Mouse (Mus musculus) midbrain, embryonic 15.5 days (tissue): Measurements from ENCODE around the gene Map3k5. TPM values are rescaled to one million over a fixed set of nuclear protein-coding genes. Genes with fewer than 3 reads are reported as not detected.
A peak's percentile ranks its signal among the peaks of the same experiment; 100 is the strongest.

Source experiments
- ATAC-seq: fragments of 200-750 bp; cut with Nextera tagmentation; replicated peaks from 2 replicates; pipeline ENCODE4 v1.8.0; 2017; ENCODE audit warnings: moderate TSS enrichment
- H3K27ac ChIP-seq: fragments of 300-500 bp; sonication (generic); 2 replicates; pipeline ENCODE4 v1.5.1; 2015; ENCODE audit warnings: mild to moderate bottlenecking, inconsistent platforms
- H3K27me3 ChIP-seq: fragments of 300-500 bp; sonication (generic); replicated peaks from 2 replicates; pipeline ENCODE4 v1.6.1; 2015; ENCODE audit warnings: inconsistent platforms
- H3K36me3 ChIP-seq: fragments of 300-500 bp; sonication (generic); replicated peaks from 2 replicates; pipeline ENCODE4 v1.6.1; 2015; ENCODE audit warnings: inconsistent platforms
- H3K4me1 ChIP-seq: fragments of 300-500 bp; sonication (generic); 2 replicates; pipeline ENCODE4 v1.6.1; 2015; ENCODE audit warnings: inconsistent platforms
- H3K4me2 ChIP-seq: fragments of 300-500 bp; sonication (generic); 2 replicates; pipeline ENCODE4 v1.6.1; 2015; ENCODE audit warnings: inconsistent platforms, mild to moderate bottlenecking, moderate library complexity
- H3K4me3 ChIP-seq: fragments of 300-500 bp; sonication (generic); 2 replicates; pipeline ENCODE4 v1.5.1; 2015; ENCODE audit warnings: mild to moderate bottlenecking, inconsistent platforms
- H3K9ac ChIP-seq: fragments of 300-500 bp; sonication (generic); 2 replicates; pipeline ENCODE4 v1.6.1; 2015; ENCODE audit warnings: mild to moderate bottlenecking, inconsistent platforms
- H3K9me3 ChIP-seq: fragments of 300-500 bp; sonication (generic); 2 replicates; pipeline ENCODE4 v1.6.1; 2016; ENCODE audit warnings: inconsistent platforms
- WGBS: fragments of 180-500 bp; shearing (Covaris S2); methylation state at CpG from one replicate; pipeline ENCODE4 v1.1.7; 2015; ENCODE audit warnings: mixed read lengths; 5-methylcytosine and 5-hydroxymethylcytosine counted together
- polyA plus RNA-seq: library from polyadenylated mRNA; unstranded; fragments of >200 nt; fragmentation: Nextera tagmentation; extraction: Ambion mirVana; gene quantifications from 2 replicates; pipeline ENCODE4 v1.2.1, GENCODE M21; 2015

Map3k5 gene
- polyA plus RNA-seq, 1 experiment from 2014 or later, result 1.3 TPM

DNA sequence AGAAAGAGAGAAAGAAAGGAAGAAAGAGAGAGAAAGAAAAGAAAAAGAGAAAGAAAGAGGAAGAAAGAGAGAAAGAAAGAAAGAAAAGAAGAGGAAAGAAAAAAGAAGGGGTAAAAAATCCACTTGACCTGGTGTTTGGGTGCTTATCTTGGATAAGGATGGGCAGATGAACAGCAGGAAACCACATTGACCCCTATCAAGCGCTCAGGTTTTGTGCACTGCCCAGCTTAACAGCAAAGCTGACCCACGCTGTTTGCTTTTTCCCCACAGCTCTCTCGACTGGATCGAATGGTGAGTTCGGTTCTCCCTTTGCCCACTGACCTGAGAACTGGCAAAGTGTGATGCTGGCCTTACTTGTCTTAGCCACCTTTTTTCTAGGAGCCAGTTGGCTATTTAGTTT lies 177.2 kb downstream of the Map3k5 start:
- Histone ChIP-seq H3K4me1 (no peaks in the 10 kb centered on the region), H3K4me3 (no peak overlapping the region), H3K9ac (no peak overlapping the region), H3K4me2 (no peak overlapping the region), H3K36me3 (no peaks in the 10 kb centered on the region), H3K27ac (no peak overlapping the region), H3K9me3 (no peaks in the 10 kb centered on the region), H3K27me3 (no peaks in the 10 kb centered on the region)
- 93% methylated on average over 5 of the region's 5 CpGs for WGBS
- ATAC-seq, result no peak

DNA sequence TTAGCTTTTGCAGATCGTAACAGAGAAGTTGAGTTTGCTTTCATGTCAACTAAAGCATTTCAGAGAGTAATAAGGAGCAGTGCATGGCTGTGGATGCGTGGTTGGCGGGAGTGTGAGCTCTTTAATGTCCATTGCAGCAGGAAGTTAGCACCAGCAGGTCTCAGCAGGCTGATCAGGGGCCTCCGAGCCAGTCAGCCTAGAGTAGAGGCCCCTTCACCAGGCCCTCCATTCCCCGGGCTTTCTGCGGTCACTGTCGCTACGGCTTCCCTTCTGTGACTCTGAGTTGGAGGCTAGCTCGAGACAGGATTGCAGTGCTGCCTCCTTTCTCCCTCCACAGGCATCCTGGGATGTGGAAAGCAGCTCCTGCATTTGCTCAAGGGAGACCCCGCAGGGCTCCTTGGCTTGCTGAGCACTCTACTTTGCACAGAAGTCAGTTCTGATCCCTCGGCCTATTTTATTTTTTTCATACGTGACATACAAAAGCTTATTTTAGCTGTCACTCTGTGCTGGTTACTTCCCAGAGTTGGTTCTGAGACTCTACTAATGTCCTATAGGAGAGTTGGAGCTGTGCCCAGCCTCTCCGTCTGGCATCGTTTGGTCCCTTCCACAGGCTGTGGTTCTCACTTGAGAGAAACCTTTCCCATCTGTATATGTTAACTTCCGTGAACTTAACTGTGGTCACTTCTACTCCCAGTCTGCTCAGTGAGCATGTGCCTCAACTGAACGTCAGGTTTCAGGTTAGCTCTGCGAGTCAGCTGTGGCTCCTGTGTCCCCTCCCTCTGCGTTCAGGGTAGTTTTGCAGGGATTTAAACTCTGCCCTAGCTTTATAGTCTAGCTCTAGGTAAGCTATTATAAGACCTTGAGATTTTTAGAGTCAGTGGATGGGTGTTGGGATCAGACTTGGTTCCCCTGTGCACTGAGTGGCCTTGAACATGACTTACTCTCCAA lies 178.0 kb downstream of the Map3k5 start:
- Histone ChIP-seq H3K36me3 (no peaks in the 10 kb centered on the region), H3K9me3 (no peaks in the 10 kb centered on the region), H3K4me1 (no peaks in the 10 kb centered on the region), H3K27ac (no peak overlapping the region), H3K4me3 (no peak overlapping the region), H3K9ac (no peak overlapping the region), H3K27me3 (no peaks in the 10 kb centered on the region), H3K4me2 (no peak overlapping the region)
- ATAC-seq, result no peak
- WGBS, result 82% methylated on average over 18 of the region's 18 CpGs

DNA sequence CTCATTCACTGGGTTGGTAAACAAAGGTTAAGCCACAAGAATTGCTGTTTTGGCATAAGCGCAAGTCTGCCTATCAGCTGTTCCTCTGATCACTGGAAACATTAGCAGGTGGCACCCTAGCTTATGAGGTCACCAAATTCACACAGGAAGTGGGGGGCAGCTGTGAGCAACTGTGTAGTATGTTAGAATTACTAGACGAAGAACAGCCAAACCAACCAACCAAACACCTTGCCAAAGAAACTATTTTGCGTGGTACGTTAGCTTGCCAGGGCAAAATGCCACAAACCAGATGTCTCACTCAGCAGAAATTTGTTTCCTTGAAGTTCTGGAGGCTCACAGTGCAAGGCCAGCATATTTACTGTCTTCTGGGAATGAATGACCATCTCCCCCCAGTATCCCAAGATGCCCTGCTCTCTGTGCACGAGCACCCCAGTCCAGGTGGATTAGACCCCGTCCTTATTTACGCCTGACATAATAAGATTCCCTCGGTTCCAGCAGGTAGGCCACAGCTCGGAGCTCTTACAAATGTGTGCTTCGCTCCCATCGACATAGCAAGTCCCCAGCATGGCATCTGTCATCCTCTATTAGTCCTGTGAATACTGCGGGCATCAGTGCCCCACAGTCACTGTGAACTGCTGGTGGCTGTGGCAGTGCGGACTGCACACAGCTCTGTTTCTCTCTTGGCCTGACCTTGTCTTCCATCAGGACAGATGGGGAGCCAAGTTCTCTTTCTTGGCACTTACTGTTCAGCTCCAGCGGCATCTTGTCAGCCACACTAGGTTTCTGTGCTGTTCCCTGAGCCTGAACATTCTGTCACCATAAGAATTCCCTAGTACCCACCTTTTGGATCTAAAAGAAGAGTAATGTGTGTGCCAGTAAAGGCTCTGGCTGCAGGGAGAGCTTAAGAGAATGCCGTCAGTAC lies 185.5 kb downstream of the Map3k5 start:
- no peak overlapping the region for H3K9ac ChIP-seq
- WGBS, result 92% methylated on average over 15 of the region's 15 CpGs
- no peaks in the 10 kb centered on the region for H3K4me1 ChIP-seq
- no peak for ATAC-seq
- H3K4me2 ChIP-seq, result no peak overlapping the region
- no peaks in the 10 kb centered on the region for H3K27me3 ChIP-seq
- H3K9me3 ChIP-seq, result no peaks in the 10 kb centered on the region
- H3K36me3 ChIP-seq, result no peaks in the 10 kb centered on the region
- no peak overlapping the region for H3K4me3 ChIP-seq
- H3K27ac ChIP-seq, result no peak overlapping the region

DNA sequence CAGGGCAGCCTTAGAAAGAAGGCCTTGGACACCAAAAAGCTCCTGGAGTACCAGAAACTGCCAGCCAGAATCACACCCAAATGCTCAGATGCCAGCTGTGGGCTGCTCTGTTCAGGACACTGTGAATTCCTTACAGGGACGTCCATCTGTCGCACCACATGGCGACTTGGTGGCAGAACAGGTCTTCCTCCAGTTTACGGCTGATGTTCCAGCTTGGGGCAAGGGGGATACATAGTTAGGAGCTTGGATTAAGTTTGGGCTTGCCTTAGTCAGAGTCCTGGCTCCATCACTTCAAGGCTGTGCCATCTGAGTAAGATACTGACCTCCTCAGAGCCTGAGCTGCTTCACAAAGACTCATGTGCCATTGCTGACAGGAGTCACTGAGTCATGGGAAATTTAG lies 187.7 kb downstream of the Map3k5 start:
- no peak for ATAC-seq

DNA sequence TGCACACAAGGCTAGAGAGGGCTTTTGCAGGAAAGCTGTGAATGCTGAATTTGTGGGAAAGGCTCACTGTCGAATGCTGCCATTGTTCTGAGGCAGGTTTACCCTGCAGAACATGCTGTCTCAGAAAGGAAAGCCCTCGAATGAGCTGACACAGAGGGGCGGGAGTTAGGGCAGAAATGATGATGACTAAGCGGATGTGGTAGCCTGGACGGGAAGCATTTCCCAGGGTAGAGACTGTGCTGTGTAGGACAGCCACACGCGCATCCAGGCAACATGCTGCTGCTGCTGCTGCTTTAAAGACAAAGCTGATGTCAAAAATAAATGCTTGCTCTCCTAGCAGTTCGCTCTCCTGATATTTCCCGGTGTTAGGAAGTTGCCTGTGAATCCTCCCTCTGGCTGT lies 189.1 kb downstream of the Map3k5 start:
- Histone ChIP-seq H3K9ac (no peak overlapping the region), H3K4me3 (no peak overlapping the region), H3K27ac (no peak overlapping the region), H3K9me3 (no peaks in the 10 kb centered on the region), H3K4me2 (no peak overlapping the region), H3K4me1 (no peaks in the 10 kb centered on the region), H3K27me3 (no peaks in the 10 kb centered on the region), H3K36me3 (no peaks in the 10 kb centered on the region)
- 48% methylated on average over 9 of the region's 9 CpGs for WGBS
- peak; percentile 49; the same call in 1 of the 2 replicates for ATAC-seq

More for the DNA sequence above, 187.7 kb downstream of the Map3k5 start:
- Histone ChIP-seq H3K4me3 (no peak overlapping the region), H3K27me3 (no peaks in the 10 kb centered on the region), H3K27ac (no peak overlapping the region), H3K36me3 (no peaks in the 10 kb centered on the region), H3K4me1 (no peaks in the 10 kb centered on the region), H3K9ac (no peak overlapping the region), H3K4me2 (no peak overlapping the region), H3K9me3 (no peaks in the 10 kb centered on the region)
- WGBS, result 87% methylated on average over 4 of the region's 4 CpGs

DNA sequence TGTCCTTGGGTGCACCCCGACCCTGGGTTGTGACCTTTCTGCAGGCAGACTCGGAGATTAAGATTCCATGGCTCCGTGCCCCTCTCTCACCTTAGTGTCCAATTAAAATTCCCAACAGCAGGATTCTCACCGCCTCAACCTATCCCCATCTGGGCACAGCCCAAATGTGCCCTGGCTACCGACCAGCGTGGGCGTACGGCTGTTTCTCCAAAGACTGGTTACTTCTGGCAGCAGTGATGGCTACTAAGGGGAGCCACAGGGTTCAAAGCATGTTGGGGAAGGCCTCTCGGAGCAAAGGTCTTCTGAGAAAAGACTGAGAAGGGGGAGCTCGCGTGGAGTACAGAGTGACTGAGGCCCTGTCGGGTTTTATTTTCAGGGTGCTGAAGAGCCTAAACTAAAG lies 190.3 kb downstream of the Map3k5 start:
- ATAC-seq, result 0 out of 2 replicates have a peak, but pooled peaks have one; percentile 28
- Histone ChIP-seq H3K27me3 (no peaks in the 10 kb centered on the region), H3K27ac (no peak overlapping the region), H3K4me1 (no peaks in the 10 kb centered on the region), H3K36me3 (no peaks in the 10 kb centered on the region), H3K4me2 (no peak overlapping the region), H3K9ac (no peak overlapping the region), H3K4me3 (no peak overlapping the region), H3K9me3 (no peaks in the 10 kb centered on the region)
- WGBS, result 83% methylated on average over 12 of the region's 12 CpGs

DNA sequence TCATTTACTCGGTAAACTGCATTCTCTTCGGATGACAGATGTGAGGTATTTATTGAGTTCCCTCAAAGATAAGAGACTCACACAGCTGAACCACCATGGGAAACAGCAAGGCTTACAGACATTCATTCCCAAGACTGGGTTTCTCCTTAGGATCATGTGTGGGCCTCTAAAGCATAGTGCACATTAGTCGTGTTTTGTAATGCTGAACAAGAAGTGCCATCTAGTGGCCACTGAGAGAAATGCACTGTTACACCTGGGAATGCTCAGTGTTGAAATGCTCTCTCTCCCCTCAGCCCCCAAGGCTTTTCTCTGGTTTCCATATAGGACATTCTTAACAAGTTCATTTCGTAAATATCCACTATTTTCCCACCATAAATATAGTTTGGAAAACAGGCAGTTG lies 191.0 kb downstream of the Map3k5 start:
- Histone ChIP-seq H3K4me2 (no peak overlapping the region), H3K36me3 (no peaks in the 10 kb centered on the region)
- peak; percentile 73 for ATAC-seq

DNA sequence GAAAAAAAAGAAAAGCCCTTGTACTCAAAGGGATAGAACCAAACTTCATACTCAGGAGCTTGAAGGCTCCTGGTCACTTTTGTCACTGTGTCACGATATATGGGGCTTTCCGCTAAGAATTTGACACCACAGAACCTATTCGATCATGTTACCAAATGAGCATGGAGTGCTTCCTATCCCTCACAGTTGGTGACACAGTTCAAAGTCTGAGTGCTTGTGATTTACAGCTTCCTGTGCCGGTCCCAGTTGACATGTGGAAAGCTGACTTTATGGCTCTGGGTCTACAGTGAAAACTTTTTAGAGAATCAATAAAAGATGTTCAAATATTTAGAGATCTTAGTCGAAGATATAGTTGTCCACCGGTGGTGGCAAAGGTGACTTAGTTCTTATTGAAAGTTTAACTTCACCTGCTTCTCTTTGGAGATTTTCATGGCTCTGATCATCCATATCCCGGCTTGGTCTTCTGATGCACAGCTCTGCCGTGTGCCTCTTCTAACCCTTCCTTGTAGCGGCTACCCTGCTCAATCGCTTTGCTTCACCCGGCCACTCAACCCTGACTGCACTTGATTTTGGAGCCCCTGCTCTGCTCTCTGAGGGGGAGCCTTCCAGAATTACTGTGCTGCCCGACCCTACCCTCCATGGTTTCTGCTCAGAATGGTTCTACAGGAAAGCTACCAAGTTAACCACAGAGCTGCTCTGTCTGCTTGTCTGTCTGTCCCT lies 198.8 kb downstream of the Map3k5 start:
- H3K4me3 ChIP-seq, result no peak overlapping the region

More for the DNA sequence above, 191.0 kb downstream of the Map3k5 start:
- Histone ChIP-seq H3K4me1 (no peaks in the 10 kb centered on the region), H3K4me3 (no peak overlapping the region), H3K9me3 (no peaks in the 10 kb centered on the region), H3K27me3 (no peaks in the 10 kb centered on the region), H3K27ac (no peak overlapping the region), H3K9ac (no peak overlapping the region)
- WGBS, result 50% methylated on average over 4 of the region's 4 CpGs

DNA sequence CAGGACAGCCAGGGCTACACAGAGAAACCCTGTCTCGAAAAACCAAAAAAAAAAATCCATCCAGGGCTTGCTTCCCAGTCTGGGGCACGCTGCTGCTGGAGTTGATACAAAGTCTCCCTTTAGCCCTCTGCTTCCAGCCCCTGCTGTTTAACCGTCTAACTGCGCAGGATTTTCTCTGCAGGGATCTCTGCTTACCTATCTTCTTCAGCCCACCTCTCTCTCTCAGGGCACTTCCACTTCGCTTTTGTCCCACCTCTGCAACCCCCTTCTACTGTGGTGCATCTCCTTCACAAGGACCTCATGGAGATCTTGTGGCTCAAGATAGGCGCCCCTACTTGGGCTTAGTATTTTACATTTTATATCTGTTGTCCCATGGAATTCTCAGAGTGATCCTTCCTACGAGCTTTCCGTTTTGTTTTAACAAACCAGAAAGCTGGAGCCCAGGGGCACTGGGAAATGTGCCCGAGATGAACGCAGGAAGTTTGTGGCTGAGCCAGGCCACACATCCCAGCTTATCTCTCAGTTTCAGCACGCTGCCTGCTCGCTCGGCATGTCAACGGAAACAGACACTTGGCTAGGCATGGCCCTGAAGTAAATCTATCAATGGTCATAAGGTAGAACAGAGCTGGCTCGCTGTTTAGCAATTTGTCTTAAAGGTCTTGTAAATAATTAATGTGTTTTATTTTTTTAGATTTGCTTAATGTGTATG lies 201.2 kb downstream of the Map3k5 start:
- 74% methylated on average over 15 of the region's 15 CpGs for WGBS
- Histone ChIP-seq H3K27ac (no peak overlapping the region), H3K9ac (no peak overlapping the region), H3K27me3 (no peaks in the 10 kb centered on the region), H3K9me3 (no peaks in the 10 kb centered on the region), H3K4me1 (no peaks in the 10 kb centered on the region), H3K4me2 (no peak overlapping the region), H3K4me3 (no peak overlapping the region), H3K36me3 (no peaks in the 10 kb centered on the region)
- no peak for ATAC-seq

More for the DNA sequence above, 198.8 kb downstream of the Map3k5 start:
- ATAC-seq, result no peak
- WGBS, result 92% methylated on average over 12 of the region's 12 CpGs
- H3K9ac ChIP-seq, result no peak overlapping the region
- no peaks in the 10 kb centered on the region for H3K9me3 ChIP-seq
- H3K36me3 ChIP-seq, result no peaks in the 10 kb centered on the region
- H3K27me3 ChIP-seq, result no peaks in the 10 kb centered on the region
- H3K4me2 ChIP-seq, result no peak overlapping the region
- H3K27ac ChIP-seq, result no peak overlapping the region
- no peaks in the 10 kb centered on the region for H3K4me1 ChIP-seq

DNA sequence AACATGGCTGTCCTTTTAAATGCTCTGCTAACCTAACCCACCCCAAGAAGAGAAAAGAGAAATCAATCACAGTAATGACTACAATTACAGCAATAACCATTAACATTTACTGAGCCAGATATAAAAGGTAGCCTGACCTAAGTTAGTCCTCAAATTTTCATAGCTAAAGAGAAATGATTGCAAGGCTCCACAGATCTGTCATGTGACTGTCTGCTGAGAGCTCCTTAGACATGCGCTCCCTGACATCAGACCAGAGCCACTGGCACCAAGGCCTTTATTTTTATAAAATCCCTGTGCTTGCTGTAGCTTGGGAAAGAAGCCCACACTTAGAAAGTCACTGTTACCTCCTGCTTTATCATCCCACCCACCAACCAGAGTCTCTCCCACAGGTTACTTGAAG lies 202.2 kb downstream of the Map3k5 start:
- WGBS, result 98% methylated on average over 1 of the region's 1 CpGs
- H3K27ac ChIP-seq, result no peak overlapping the region
- H3K9ac ChIP-seq, result no peak overlapping the region
- H3K4me3 ChIP-seq, result no peak overlapping the region
- H3K4me1 ChIP-seq, result no peaks in the 10 kb centered on the region
- no peaks in the 10 kb centered on the region for H3K27me3 ChIP-seq
- ATAC-seq, result no peak
- no peak overlapping the region for H3K4me2 ChIP-seq
- H3K9me3 ChIP-seq, result no peaks in the 10 kb centered on the region
- H3K36me3 ChIP-seq, result no peaks in the 10 kb centered on the region

DNA sequence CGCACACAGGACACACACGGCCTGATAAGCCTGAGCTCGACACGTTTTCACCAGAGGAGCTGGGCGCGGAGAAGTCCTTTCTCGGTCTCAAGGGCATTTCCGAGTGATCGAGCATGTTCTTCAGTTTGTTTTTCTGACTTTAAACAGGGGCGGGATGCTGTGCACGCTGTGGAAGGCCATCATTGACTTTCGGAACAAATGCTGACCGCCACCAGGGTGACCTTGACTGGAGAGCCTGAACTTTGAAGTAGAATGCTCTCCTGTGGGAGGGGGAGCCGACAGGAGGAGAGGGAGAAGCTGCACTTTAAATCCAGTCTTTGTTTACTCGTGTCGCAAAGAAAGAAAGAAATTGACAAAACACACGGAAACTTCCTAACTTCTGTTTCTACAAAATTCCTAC lies 207.1 kb downstream of the Map3k5 start:
- no peak overlapping the region for H3K4me3 ChIP-seq
- no peak overlapping the region for H3K9ac ChIP-seq
- no peaks in the 10 kb centered on the region for H3K4me1 ChIP-seq
- no peak for ATAC-seq
- no peak overlapping the region for H3K4me2 ChIP-seq
- WGBS, result 47% methylated on average over 17 of the region's 17 CpGs
- H3K36me3 ChIP-seq, result no peaks in the 10 kb centered on the region
- H3K27me3 ChIP-seq, result no peaks in the 10 kb centered on the region
- no peaks in the 10 kb centered on the region for H3K9me3 ChIP-seq
- H3K27ac ChIP-seq, result no peak overlapping the region
